Mouse (Mus musculus) megakaryocyte, embryonic 14.5 days (primary cell): ENCODE results near the gene Gm47289.

Source experiments
- FLI1 ChIP-seq: IDR thresholded peaks from 2 replicates; pipeline ENCODE4 v1.6.1; 2012; ENCODE audit warnings: low read length, inconsistent platforms, mixed read lengths
- GATA1 ChIP-seq: IDR thresholded peaks from 3 replicates; pipeline ENCODE4 v1.6.1; 2012; ENCODE audit warnings: mixed read lengths, low read length, inconsistent platforms, borderline replicate concordance

DNA sequence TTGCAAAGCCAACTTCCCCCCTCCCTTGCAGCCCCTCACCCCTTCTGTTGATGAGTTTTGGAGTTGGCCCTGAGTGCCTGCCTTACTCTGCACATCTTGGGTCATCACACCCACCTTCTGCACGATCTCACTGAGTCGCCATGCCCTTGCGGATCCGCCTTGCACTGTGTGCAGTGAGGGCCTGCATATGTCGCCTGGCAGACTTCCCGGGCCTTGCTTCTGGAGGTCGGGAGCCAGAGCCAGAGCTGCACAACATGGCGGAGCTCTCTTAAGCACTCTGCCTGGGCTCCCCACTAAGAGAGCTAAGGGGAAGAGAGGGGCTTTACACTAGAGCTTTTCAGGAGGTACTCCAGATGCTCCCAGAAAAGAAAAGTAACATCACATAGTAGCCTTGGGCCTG, 14.3 kb upstream of the Gm47289 start:
- TF ChIP-seq GATA1 (no peak), FLI1 (no peak)
